Mouse (Mus musculus): ENCODE measurements around the gene Pds5a. TPM values are rescaled to one million over a fixed set of nuclear protein-coding genes. Genes with fewer than 3 reads are reported as not detected.

The Pds5a gene
- polyA plus RNA-seq, 1 experiment from 2014 or later = 73.2 TPM

DNA sequence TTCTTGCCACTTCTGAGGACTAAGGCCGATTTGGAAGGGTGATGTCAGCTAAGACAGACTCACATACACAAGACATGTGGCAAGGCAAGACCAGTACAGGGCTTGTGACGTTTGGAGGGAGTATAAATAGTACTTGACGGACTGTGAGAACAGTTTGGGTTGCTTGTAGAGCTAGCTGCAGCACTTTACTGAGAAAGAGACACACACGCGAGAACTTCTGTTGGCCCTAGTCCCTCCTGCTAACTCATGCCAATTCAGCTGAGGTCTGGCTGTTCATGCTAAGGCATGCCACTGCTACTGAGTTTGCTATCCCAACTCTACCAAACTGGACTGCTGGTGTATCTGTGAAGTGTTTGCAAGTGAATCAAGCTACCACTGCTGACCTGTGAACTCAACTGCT, 19.2 kb downstream of the Pds5a start:
- no peak overlapping the region for H3K4me2 ChIP-seq

DNA sequence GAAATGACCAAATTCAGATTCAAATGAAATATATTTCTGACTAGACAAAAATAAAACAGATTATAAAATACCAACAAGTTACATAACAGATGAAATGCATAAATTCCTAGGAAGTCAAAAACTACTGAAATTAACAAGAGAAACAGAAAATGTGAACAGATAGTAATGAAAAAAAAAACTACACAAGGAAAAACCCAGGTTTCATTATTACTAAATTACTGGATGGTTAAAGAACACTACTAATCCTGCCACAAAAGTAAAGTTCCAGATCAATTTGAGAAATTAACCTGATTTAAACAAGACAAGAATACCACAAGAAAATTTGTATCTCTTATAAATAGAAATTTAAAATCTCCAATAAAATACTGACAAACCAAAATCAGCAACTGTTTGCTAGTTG, 25.9 kb downstream of the Pds5a start:
- DNase-seq (ENCODE audit: low spot score) (no peak), ATAC-seq (replicated peaks; ENCODE audit: low FRiP score) (no peak)
- H3K27ac ChIP-seq (ENCODE audit: low read depth, low read length) = no peak overlapping the region
- H3K9me3 ChIP-seq (ENCODE audit: control insufficient read depth, low read length) = no peaks in the 10 kb centered on the region
- H3K36me3 ChIP-seq (ENCODE audit: control insufficient read depth, insufficient read depth, low read length) = peaks cover 2% of the 10 kb centered on the region; the same call in 1 of the 2 replicates
- no peak overlapping the region for H3K4me3 ChIP-seq (ENCODE audit: low read depth, low read length)
- H3K9ac ChIP-seq (ENCODE audit: low read depth, low read length) = no peak overlapping the region
- no peak overlapping the region for H3K4me2 ChIP-seq
- H3K4me1 ChIP-seq (replicated peaks; ENCODE audit: control insufficient read depth, insufficient read depth, low read length) = no peaks in the 10 kb centered on the region
- H3K27me3 ChIP-seq (replicated peaks; ENCODE audit: control insufficient read depth, insufficient read depth, low read length) = no peaks in the 10 kb centered on the region

More for the DNA sequence above, 19.2 kb downstream of the Pds5a start:
- H3K9ac ChIP-seq (ENCODE audit: low read depth, low read length) = no peak overlapping the region
- no peaks in the 10 kb centered on the region for H3K4me1 ChIP-seq (replicated peaks; ENCODE audit: control insufficient read depth, insufficient read depth, low read length)
- no peak overlapping the region for H3K27ac ChIP-seq (ENCODE audit: low read depth, low read length)
- no peak overlapping the region for H3K4me3 ChIP-seq (ENCODE audit: low read depth, low read length)
- peaks cover 7% of the 10 kb centered on the region for H3K36me3 ChIP-seq (ENCODE audit: control insufficient read depth, insufficient read depth, low read length)
- no peak for ATAC-seq (replicated peaks; ENCODE audit: low FRiP score)
- 90% methylated on average over 5 of the region's 5 CpGs for WGBS
- no peaks in the 10 kb centered on the region for H3K9me3 ChIP-seq (ENCODE audit: control insufficient read depth, low read length)
- no peak for DNase-seq (ENCODE audit: low spot score)
- H3K27me3 ChIP-seq (replicated peaks; ENCODE audit: control insufficient read depth, insufficient read depth, low read length) = no peaks in the 10 kb centered on the region

DNA sequence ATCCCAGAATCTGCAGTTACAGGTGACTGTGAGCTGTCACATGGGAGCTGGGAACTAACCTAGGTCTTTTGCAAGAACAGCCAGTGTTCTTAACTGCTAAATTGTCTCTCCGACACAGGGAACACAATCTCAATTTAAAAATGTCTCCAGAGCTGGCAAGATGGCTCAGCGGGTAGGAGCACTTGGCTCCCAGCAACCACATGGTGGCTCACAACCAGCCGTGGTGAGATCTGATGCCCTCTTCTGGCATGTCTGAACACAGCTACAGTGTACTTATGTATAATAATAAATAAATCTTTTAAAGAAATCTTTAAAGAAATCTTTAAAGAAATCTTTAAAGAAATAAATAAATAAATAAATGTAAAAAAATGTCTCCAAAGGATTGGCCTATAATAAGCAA, 30.4 kb downstream of the Pds5a start:
- no peaks in the 10 kb centered on the region for H3K27me3 ChIP-seq (replicated peaks; ENCODE audit: control insufficient read depth, insufficient read depth, low read length)
- H3K4me3 ChIP-seq (ENCODE audit: low read depth, low read length) = no peak overlapping the region
- no peak for DNase-seq (ENCODE audit: low spot score)
- no peak overlapping the region for H3K4me2 ChIP-seq
- no peaks in the 10 kb centered on the region for H3K9me3 ChIP-seq (ENCODE audit: control insufficient read depth, low read length)
- no peak for ATAC-seq (replicated peaks; ENCODE audit: low FRiP score)
- no peak overlapping the region for H3K9ac ChIP-seq (ENCODE audit: low read depth, low read length)
- H3K27ac ChIP-seq (ENCODE audit: low read depth, low read length) = no peak overlapping the region
- H3K36me3 ChIP-seq (ENCODE audit: control insufficient read depth, insufficient read depth, low read length) = no peaks in the 10 kb centered on the region; the same call in 1 of the 2 replicates
- 76% methylated on average over 3 of the region's 3 CpGs for WGBS
- no peaks in the 10 kb centered on the region for H3K4me1 ChIP-seq (replicated peaks; ENCODE audit: control insufficient read depth, insufficient read depth, low read length)

DNA sequence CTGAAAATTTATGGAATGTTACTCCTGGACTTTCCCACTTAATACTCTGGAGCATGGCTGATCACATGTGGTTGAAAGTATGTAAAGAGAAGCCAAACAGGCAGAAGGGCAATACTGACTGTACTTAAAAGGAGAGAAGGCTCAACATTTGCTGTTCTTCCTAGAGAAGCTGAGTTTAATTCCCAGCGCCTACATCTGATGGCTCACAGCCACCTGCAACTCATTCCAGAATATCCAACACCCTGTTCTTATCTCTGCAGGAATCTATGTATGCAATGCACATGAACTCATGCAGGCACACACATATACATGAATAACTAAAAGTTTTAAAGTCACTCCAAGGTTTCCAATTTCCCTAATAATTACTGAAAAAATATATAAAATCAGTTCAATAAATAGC, 32.7 kb downstream of the Pds5a start:
- Histone ChIP-seq H3K9me3 (ENCODE audit: control insufficient read depth, low read length) (no peaks in the 10 kb centered on the region), H3K27ac (ENCODE audit: low read depth, low read length) (no peak overlapping the region), H3K36me3 (ENCODE audit: control insufficient read depth, insufficient read depth, low read length) (no peaks in the 10 kb centered on the region; the same call in 1 of the 2 replicates), H3K4me2 (no peak overlapping the region), H3K9ac (ENCODE audit: low read depth, low read length) (no peak overlapping the region), H3K4me1 (replicated peaks; ENCODE audit: control insufficient read depth, insufficient read depth, low read length) (no peaks in the 10 kb centered on the region), H3K4me3 (ENCODE audit: low read depth, low read length) (no peak overlapping the region), H3K27me3 (replicated peaks; ENCODE audit: control insufficient read depth, insufficient read depth, low read length) (no peaks in the 10 kb centered on the region)
- no peak for DNase-seq (ENCODE audit: low spot score)
- no peak for ATAC-seq (replicated peaks; ENCODE audit: low FRiP score)
- 97% methylated on average over 1 of the region's 1 CpGs for WGBS

DNA sequence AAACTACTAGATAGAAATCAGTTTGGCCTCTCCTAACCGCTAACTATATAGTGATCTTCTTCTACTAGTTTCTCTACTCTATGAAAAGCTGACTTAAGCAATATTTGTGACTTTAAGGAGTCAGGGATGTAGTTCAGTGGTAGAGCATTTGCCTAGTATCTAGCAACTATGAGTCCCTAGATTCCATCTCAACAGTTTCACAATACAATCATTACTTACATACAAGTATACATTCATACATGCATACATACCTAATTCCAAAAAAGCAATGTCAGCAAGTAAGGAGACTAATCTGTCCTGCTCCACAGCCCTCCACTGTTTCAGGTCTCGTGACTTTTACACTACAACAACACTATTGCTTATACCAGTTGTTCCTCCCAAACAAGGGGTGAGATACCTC, 36.1 kb downstream of the Pds5a start:
- H3K27me3 ChIP-seq (replicated peaks; ENCODE audit: control insufficient read depth, insufficient read depth, low read length) = no peaks in the 10 kb centered on the region
- H3K4me2 ChIP-seq = no peak overlapping the region
- H3K4me1 ChIP-seq (replicated peaks; ENCODE audit: control insufficient read depth, insufficient read depth, low read length) = no peaks in the 10 kb centered on the region
- no peaks in the 10 kb centered on the region for H3K9me3 ChIP-seq (ENCODE audit: control insufficient read depth, low read length)
- H3K36me3 ChIP-seq (ENCODE audit: control insufficient read depth, insufficient read depth, low read length) = peaks cover 3% of the 10 kb centered on the region
- 89% methylated on average over 2 of the region's 2 CpGs for WGBS
- H3K9ac ChIP-seq (ENCODE audit: low read depth, low read length) = no peak overlapping the region
- ATAC-seq (replicated peaks; ENCODE audit: low FRiP score) (no peak), DNase-seq (ENCODE audit: low spot score) (no peak)
- H3K27ac ChIP-seq (ENCODE audit: low read depth, low read length) = no peak overlapping the region
- no peak overlapping the region for H3K4me3 ChIP-seq (ENCODE audit: low read depth, low read length)

DNA sequence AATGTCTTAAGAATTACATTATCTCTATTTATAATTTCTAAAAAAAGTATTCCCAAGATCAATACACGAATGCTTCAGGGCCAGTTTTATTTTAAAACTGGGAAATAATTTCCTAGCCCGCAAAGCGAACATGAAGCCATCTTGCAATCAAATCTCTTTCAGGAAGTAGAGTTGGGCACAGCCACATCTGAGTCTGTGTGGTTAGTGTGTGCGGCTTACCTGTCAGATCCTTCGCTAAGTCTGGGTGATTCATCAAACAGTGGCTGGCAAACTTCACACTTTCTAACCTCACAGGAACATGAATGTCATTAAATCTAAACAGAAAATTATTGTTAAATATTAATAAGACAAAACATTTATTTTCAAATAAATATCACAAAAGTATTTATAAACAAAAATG, 44.3 kb downstream of the Pds5a start:
- H3K9me3 ChIP-seq (ENCODE audit: control insufficient read depth, low read length) = no peaks in the 10 kb centered on the region
- no peak overlapping the region for H3K9ac ChIP-seq (ENCODE audit: low read depth, low read length)
- no peaks in the 10 kb centered on the region for H3K4me1 ChIP-seq (replicated peaks; ENCODE audit: control insufficient read depth, insufficient read depth, low read length)
- WGBS = 93% methylated on average over 5 of the region's 5 CpGs
- no peaks in the 10 kb centered on the region for H3K27me3 ChIP-seq (replicated peaks; ENCODE audit: control insufficient read depth, insufficient read depth, low read length)
- H3K36me3 ChIP-seq (ENCODE audit: control insufficient read depth, insufficient read depth, low read length) = peaks cover 22% of the 10 kb centered on the region
- no peak overlapping the region for H3K4me3 ChIP-seq (ENCODE audit: low read depth, low read length)
- H3K4me2 ChIP-seq = no peak overlapping the region
- no peak for ATAC-seq (replicated peaks; ENCODE audit: low FRiP score)
- no peak for DNase-seq (ENCODE audit: low spot score)
- no peak overlapping the region for H3K27ac ChIP-seq (ENCODE audit: low read depth, low read length)

DNA sequence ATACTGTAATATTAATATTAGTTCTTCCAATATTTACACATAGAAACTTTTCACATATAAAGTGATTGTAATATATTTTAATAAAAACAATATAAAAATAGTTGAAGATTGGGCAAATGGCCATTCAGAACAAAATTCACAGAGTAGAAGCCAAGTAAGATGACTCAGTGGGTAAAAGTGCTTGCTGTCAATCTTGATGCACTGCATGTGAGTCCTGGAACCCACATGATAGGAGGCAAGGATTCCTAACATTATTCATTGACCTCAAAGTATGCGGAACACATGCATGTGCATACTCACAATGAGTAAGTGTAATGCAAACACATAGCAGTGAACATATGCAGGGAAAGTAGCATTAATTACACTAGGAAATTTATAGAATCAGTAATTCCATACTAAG, 59.2 kb downstream of the Pds5a start:
- H3K36me3 ChIP-seq (ENCODE audit: control insufficient read depth, insufficient read depth, low read length) = peaks cover 41% of the 10 kb centered on the region

DNA sequence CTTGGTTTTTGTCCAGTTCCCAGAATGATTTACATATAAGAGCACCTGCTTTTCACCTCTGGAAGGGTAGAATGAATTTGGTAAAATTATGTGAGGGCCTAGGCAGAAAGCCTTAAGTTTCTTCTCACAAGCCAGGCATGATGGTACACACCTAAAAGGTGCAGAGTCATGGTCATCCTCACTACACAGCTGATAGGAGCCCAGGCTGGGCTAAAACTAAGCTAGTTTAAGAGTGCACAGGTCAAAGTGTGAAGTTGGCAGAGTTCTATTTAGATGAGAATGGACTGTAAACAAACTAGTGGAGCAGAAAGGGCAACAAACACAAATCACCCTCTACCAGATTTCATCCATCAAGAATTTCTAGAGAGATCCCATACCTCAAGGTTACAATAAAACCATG, 73.7 kb downstream of the Pds5a start:
- Histone ChIP-seq H3K27me3 (replicated peaks; ENCODE audit: control insufficient read depth, insufficient read depth, low read length) (no peaks in the 10 kb centered on the region), H3K36me3 (ENCODE audit: control insufficient read depth, insufficient read depth, low read length) (peaks cover 29% of the 10 kb centered on the region), H3K27ac (ENCODE audit: low read depth, low read length) (no peak overlapping the region), H3K4me3 (ENCODE audit: low read depth, low read length) (no peak overlapping the region), H3K9ac (ENCODE audit: low read depth, low read length) (no peak overlapping the region), H3K4me1 (replicated peaks; ENCODE audit: control insufficient read depth, insufficient read depth, low read length) (no peaks in the 10 kb centered on the region), H3K4me2 (no peak overlapping the region), H3K9me3 (ENCODE audit: control insufficient read depth, low read length) (no peaks in the 10 kb centered on the region)
- ATAC-seq (replicated peaks; ENCODE audit: low FRiP score) (no peak; the same call in 1 of the 2 replicates), DNase-seq (ENCODE audit: low spot score) (no peak)

More for the DNA sequence above, 59.2 kb downstream of the Pds5a start:
- 92% methylated on average over 1 of the region's 1 CpGs for WGBS
- ATAC-seq (replicated peaks; ENCODE audit: low FRiP score) (no peak), DNase-seq (ENCODE audit: low spot score) (no peak)
- Histone ChIP-seq H3K27ac (ENCODE audit: low read depth, low read length) (no peak overlapping the region), H3K27me3 (replicated peaks; ENCODE audit: control insufficient read depth, insufficient read depth, low read length) (no peaks in the 10 kb centered on the region), H3K4me1 (replicated peaks; ENCODE audit: control insufficient read depth, insufficient read depth, low read length) (no peaks in the 10 kb centered on the region), H3K9me3 (ENCODE audit: control insufficient read depth, low read length) (no peaks in the 10 kb centered on the region), H3K4me3 (ENCODE audit: low read depth, low read length) (no peak overlapping the region), H3K9ac (ENCODE audit: low read depth, low read length) (no peak overlapping the region), H3K4me2 (no peak overlapping the region)

DNA sequence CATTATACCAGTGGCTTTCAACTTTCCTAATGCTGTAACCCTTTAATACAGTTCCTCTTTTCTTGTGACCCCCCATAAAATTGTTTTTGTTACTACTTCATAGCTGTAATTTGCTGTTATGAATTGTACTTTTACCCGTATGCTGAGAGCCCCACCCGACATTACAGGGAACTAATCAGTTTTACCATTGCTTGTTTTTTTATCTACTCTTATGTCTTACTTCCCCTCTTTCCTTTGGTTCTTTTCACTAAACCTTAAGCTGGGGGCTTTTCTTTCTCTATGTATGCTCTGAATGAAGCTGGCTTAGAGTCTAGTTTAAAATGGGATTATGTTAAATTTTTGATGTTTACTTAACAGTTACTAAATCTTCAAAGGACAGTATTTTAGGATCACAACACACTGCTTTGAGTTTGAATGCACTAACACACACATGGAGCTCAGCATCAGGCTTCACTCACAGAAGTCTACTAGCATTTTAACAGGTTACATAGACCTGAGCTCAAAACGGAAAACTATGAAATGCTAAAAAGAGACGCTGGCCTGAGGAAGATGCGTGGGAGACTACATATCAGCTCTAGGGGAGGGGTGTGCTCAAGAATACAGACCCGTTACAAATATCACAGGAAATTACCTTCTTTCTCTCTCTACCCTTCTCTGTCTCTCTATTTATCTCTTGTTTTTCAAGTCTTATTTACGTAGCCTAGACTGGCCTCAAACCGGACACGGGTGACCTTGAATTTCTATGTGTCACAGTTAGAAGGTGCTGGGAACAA, 84.7 kb downstream of the Pds5a start:
- no peak overlapping the region for H3K4me2 ChIP-seq
- no peaks in the 10 kb centered on the region for H3K9me3 ChIP-seq (ENCODE audit: control insufficient read depth, low read length)
- H3K9ac ChIP-seq (ENCODE audit: low read depth, low read length) = no peak overlapping the region
- WGBS = 69% methylated on average over 9 of the region's 9 CpGs
- H3K4me1 ChIP-seq (replicated peaks; ENCODE audit: control insufficient read depth, insufficient read depth, low read length) = no peaks in the 10 kb centered on the region
- ATAC-seq (replicated peaks; ENCODE audit: low FRiP score) (no peak; the same call in 1 of the 2 replicates), DNase-seq (ENCODE audit: low spot score) (no peak)
- peaks cover 25% of the 10 kb centered on the region for H3K36me3 ChIP-seq (ENCODE audit: control insufficient read depth, insufficient read depth, low read length)
- H3K27me3 ChIP-seq (replicated peaks; ENCODE audit: control insufficient read depth, insufficient read depth, low read length) = no peaks in the 10 kb centered on the region
- no peak overlapping the region for H3K27ac ChIP-seq (ENCODE audit: low read depth, low read length)
- no peak overlapping the region for H3K4me3 ChIP-seq (ENCODE audit: low read depth, low read length)
